Mouse (Mus musculus) kidney, embryonic 14.5 days (tissue): ENCODE measurements around the gene Sap18b. TPM values are rescaled to one million over a fixed set of nuclear protein-coding genes. Genes with fewer than 3 reads are reported as not detected.
A peak's percentile ranks its signal among the peaks of the same experiment; 100 is the strongest.

Source experiments
- ATAC-seq: fragments of 200-750 bp; cut with Nextera tagmentation; 2 replicates; pipeline ENCODE4 v1.8.0; 2017; ENCODE audit warnings: moderate number of reproducible peaks, mild to moderate bottlenecking, moderate TSS enrichment, moderate library complexity; ENCODE audit not compliant: low FRiP score, low TSS enrichment
- H3K27ac ChIP-seq: fragments of 300-500 bp; sonication (generic); 2 replicates; pipeline ENCODE4 v1.5.1; 2014; ENCODE audit warnings: low read depth, mild to moderate bottlenecking, low read length, moderate library complexity, mixed read lengths
- H3K27me3 ChIP-seq: fragments of 300-500 bp; sonication (generic); 2 replicates; pipeline ENCODE4 v1.6.1; 2014; ENCODE audit warnings: mild to moderate bottlenecking, low read length; ENCODE audit not compliant: control insufficient read depth, insufficient read depth
- H3K36me3 ChIP-seq: fragments of 300-500 bp; sonication (generic); 2 replicates; pipeline ENCODE4 v1.6.1; 2014; ENCODE audit warnings: low read length, mixed read lengths; ENCODE audit not compliant: control insufficient read depth, insufficient read depth
- H3K4me1 ChIP-seq: fragments of 300-500 bp; sonication (generic); 2 replicates; pipeline ENCODE4 v1.6.1; 2014; ENCODE audit warnings: low read length, mixed read lengths; ENCODE audit not compliant: control insufficient read depth, insufficient read depth
- H3K4me2 ChIP-seq: fragments of 300-500 bp; sonication (generic); replicated peaks from 2 replicates; pipeline ENCODE4 v1.6.1; 2014; ENCODE audit warnings: low read depth, mild to moderate bottlenecking, low read length
- H3K4me3 ChIP-seq: fragments of 300-500 bp; sonication (generic); 2 replicates; pipeline ENCODE4 v1.5.1; 2014; ENCODE audit warnings: mild to moderate bottlenecking, low read length
- H3K9ac ChIP-seq: fragments of 300-500 bp; sonication (generic); 2 replicates; pipeline ENCODE4 v1.6.1; 2014; ENCODE audit warnings: low read depth, mild to moderate bottlenecking, low read length, moderate library complexity
- H3K9me3 ChIP-seq: fragments of 300-500 bp; sonication (generic); 2 replicates; pipeline ENCODE4 v1.6.1; 2016; ENCODE audit warnings: low read length; ENCODE audit not compliant: control insufficient read depth
- WGBS: fragments of 180-500 bp; shearing (Covaris S2); extraction: QIAGEN DNeasy Blood & Tissue Kit; methylation state at CpG from one replicate; pipeline ENCODE4 v1.1.7; 2014; 5-methylcytosine and 5-hydroxymethylcytosine counted together
- polyA plus RNA-seq: library from polyadenylated mRNA; unstranded; fragments of >200 nt; fragmentation: Nextera tagmentation; extraction: Ambion mirVana; gene quantifications from 2 replicates; pipeline ENCODE4 v1.2.1, GENCODE M21; 2014

Gene Sap18b
- polyA plus RNA-seq, 1 experiment from 2014 or later = 359 TPM

DNA sequence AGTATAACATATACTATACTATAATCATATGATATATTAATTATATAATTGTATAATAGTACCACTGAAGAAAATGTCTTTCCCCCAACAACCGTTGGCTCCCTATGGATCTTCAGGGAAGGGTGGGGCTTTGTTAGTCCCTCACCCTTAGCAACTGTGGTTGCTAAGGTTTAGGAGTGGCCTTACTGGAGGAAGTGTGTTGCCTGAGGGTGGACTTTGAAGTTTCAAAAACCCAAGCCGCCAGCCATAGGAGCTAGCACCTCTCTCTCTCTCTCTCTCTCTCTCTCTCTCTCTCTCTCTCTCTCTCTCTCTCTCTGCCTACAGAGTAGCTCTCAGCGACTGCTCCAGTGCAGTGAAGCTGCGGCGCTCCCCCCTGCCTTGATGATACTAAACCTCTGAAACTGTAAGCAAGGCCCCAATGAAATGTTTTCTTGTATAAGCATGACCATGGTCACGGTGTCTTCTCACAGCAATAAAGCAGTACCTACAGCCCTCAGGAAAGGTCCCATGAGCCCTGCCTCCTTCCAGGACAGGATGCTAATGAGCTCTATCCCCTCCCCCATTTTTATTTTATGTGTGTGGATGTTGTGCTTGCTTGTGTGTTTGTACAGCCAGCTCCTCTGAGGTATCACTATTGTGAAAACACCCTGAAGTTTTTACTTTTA is 9.0 kb upstream of the Sap18b start:
- Histone ChIP-seq H3K4me3 (no peak overlapping the region), H3K27ac (no peak overlapping the region), H3K36me3 (no peaks in the 10 kb centered on the region), H3K4me1 (no peaks in the 10 kb centered on the region), H3K27me3 (no peaks in the 10 kb centered on the region), H3K9ac (no peak overlapping the region), H3K9me3 (no peaks in the 10 kb centered on the region), H3K4me2 (no peak overlapping the region)
- ATAC-seq = no peak
- WGBS = 28% methylated on average over 6 of the region's 6 CpGs

DNA sequence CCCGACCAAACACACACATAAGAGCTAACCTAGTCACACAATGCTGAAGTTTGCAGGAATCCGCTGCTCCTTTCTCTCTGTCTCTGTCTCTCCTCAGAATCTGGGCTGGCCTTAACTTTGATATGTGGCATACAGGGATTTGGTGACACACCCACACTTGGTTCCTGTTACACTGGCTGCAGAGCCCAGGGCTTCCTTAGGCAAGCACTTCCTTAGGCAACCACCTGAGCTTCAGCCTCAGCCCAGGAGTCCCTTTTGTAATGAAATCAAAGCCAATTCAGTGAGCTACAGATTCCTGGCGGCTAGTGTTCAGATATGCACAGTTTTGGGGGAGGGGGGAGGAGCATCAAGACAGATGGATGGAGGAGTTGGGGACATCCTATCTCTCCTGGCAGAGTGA is 7.5 kb upstream of the Sap18b start:
- Histone ChIP-seq H3K9me3 (no peaks in the 10 kb centered on the region), H3K36me3 (no peaks in the 10 kb centered on the region), H3K27ac (no peak overlapping the region), H3K27me3 (no peaks in the 10 kb centered on the region), H3K4me1 (no peaks in the 10 kb centered on the region), H3K9ac (no peak overlapping the region), H3K4me3 (no peak overlapping the region), H3K4me2 (no peak overlapping the region)
- whole genome bisulfite sequencing = 64% methylated on average over 3 of the region's 3 CpGs
- no peak for ATAC-seq

DNA sequence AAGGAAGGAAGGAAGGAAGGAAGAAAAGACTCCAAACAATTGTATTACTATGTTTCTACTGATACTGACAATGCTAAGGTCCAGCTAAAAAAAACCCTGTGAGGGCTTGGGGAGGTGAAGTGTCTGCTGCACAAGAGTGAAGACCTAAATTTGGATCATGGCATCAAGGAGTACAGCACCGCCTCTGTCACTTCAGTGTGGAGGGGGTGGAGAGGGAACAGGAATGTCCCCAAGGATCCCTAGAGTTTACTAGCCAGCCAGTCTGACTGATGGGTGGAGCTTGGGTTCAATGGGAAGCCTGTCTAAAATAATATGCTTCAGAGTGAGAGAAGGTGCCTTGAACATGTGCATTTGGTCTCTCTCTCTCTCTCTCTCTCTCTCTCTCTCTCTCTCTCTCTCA is 6.9 kb upstream of the Sap18b start:
- H3K9ac ChIP-seq = no peak overlapping the region
- H3K4me1 ChIP-seq = no peaks in the 10 kb centered on the region
- H3K4me2 ChIP-seq = no peak overlapping the region
- H3K27ac ChIP-seq = no peak overlapping the region
- no peaks in the 10 kb centered on the region for H3K27me3 ChIP-seq
- no peaks in the 10 kb centered on the region for H3K36me3 ChIP-seq
- H3K9me3 ChIP-seq = no peaks in the 10 kb centered on the region
- ATAC-seq = no peak
- WGBS = 36% methylated on average over 1 of the region's 1 CpGs
- no peak overlapping the region for H3K4me3 ChIP-seq

DNA sequence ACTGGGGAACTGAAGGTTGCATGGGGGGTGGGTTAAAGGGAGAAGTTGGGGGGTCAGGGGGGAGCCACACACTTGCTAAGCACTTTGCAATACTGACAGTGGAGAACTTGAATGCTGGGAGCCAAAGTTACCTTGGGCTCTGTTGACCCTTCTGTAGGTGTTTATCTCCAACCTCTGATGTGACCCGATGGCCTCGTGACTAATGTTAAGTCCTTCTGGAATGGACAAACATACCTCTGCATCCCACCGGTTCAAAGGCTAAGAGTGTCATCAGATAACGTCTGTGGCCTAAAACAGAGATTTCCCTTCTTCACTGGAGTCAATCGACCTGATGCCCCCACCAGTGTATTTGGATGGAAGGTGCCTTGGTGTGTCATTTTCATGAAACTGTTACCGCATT is 3.9 kb upstream of the Sap18b start:
- Histone ChIP-seq H3K27me3 (no peaks in the 10 kb centered on the region), H3K27ac (no peak overlapping the region), H3K4me3 (no peak overlapping the region), H3K4me2 (no peak overlapping the region), H3K9ac (no peak overlapping the region), H3K4me1 (no peaks in the 10 kb centered on the region), H3K36me3 (no peaks in the 10 kb centered on the region), H3K9me3 (no peaks in the 10 kb centered on the region)
- 89% methylated on average over 6 of the region's 6 CpGs for WGBS
- no peak for ATAC-seq

DNA sequence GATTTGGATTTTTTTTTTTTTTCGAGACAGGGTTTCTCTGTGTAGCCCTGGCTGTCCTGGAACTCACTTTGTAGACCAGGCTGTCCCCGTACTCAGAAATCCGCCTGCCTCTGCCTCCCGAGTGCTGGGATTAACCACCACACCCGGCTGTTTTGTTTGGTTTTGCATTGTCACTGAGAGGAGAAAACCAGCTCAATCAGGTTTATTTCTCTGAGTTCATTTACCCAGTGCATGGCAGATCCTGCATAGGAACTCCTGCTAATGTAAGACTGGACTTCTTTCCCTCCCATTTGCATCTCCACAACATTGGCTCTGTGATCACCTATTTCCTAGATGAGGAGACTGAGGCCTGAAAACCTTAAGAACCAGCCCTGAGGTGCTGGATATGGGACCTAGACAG is 3.0 kb upstream of the Sap18b start:
- Histone ChIP-seq H3K4me2 (no peak overlapping the region), H3K4me3 (no peak overlapping the region), H3K27me3 (no peaks in the 10 kb centered on the region), H3K27ac (no peak overlapping the region), H3K4me1 (no peaks in the 10 kb centered on the region), H3K36me3 (no peaks in the 10 kb centered on the region), H3K9me3 (no peaks in the 10 kb centered on the region), H3K9ac (no peak overlapping the region)
- WGBS = 83% methylated on average over 5 of the region's 5 CpGs
- no peak for ATAC-seq

DNA sequence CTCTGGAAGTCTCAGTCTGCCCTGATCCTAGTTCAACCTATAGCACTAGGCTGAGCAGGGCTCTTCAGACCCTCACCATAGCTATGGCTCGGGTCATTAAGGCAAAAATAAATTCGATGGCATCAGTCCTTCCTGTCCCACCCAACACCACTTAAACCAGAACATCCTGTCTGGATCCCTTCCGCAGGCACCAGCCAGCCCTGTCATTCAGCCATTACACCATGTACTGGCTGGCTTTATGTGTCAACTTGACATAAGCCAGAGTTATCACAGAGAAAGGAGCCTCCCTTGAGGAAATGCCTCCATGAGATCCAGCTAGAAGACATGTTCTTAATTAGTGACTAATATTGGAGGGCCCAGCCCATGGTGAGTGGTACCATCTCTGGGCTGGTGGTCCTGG is 2.4 kb upstream of the Sap18b start:
- no peak overlapping the region for H3K27ac ChIP-seq
- H3K27me3 ChIP-seq = no peaks in the 10 kb centered on the region
- no peaks in the 10 kb centered on the region for H3K4me1 ChIP-seq
- WGBS = 80% methylated on average over 3 of the region's 3 CpGs
- no peak overlapping the region for H3K9ac ChIP-seq
- no peak overlapping the region for H3K4me3 ChIP-seq
- ATAC-seq = no peak
- H3K9me3 ChIP-seq = no peaks in the 10 kb centered on the region
- H3K4me2 ChIP-seq = no peak overlapping the region
- H3K36me3 ChIP-seq = no peaks in the 10 kb centered on the region

DNA sequence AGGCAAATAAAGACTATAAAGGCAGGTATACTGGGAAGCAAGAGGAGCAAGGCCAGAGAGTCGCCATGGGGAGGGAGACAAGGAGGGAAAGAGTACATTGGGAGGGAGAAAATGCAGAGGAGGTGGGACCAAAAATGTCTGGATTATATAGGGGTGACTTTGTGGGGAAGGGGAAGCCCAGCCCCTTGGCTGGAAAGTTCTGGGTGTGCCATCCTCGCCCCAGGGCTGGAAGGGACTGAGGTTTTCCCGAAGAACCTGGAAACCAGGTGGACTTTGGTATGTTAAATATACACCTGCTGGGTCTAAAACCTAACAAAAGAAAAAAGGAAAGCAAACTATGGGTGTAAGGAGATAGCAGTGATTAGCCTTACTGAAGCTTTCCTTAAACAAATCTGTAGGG is 5.0 kb downstream of the Sap18b start:
- H3K9me3 ChIP-seq = no peaks in the 10 kb centered on the region
- 77% methylated on average over 3 of the region's 3 CpGs for WGBS
- H3K4me3 ChIP-seq = no peak overlapping the region
- H3K27me3 ChIP-seq = no peaks in the 10 kb centered on the region
- ATAC-seq = no peak
- H3K27ac ChIP-seq = no peak overlapping the region
- no peak overlapping the region for H3K9ac ChIP-seq
- H3K4me1 ChIP-seq = peaks cover 3% of the 10 kb centered on the region; the same call in 1 of the 2 replicates
- H3K36me3 ChIP-seq = no peaks in the 10 kb centered on the region
- no peak overlapping the region for H3K4me2 ChIP-seq

DNA sequence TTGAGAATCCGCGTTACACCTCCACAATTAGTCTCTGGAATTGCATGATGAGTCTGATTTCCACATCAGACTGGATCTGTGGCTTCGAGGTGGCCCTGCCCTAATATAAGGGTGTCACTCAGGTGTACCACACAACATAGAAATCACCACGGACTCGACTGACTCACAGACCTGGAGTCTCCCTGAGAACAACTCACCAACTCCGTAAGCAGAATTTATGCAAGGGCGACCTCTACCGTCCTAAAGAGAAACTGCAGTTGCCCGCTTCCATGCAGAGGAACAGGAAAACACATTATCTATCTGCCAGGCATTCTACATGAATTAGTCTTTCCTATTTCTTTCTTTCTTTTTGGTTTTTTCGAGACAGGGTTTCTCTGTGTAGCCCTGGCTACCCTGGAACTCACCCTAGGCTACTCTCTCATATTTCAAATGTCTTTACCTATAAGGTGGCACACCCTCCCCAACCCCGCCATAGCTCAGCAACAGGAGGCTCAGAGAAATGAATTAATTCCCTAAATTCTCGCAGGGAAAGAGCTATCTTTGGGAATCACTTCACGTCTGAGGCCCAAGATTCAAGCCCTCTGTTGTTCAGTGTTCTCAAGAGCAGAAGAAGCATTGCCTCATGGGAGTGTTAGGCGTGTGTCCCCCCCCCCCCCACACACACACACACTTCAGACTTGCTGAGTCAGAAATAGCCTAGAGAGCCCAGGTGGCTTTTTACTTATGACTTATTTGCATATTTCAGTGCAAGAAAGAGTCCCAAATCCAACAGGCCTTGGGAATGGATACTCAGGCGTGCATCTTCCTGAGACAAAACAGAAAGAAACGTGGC is 7.7 kb downstream of the Sap18b start:
- WGBS = 16% methylated on average over 16 of the region's 16 CpGs
- Histone ChIP-seq H3K4me1 (peaks cover 3% of the 10 kb centered on the region; the same call in 1 of the 2 replicates), H3K36me3 (peaks cover 6% of the 10 kb centered on the region; the same call in 1 of the 2 replicates), H3K27me3 (no peaks in the 10 kb centered on the region), H3K27ac (no peak overlapping the region), H3K4me2 (peak overlapping the region; percentile 40), H3K4me3 (peak overlapping the region; percentile 29), H3K9me3 (no peaks in the 10 kb centered on the region), H3K9ac (peak overlapping the region; percentile 42; the same call in 1 of the 2 replicates)
- peak; percentile 73 for ATAC-seq

DNA sequence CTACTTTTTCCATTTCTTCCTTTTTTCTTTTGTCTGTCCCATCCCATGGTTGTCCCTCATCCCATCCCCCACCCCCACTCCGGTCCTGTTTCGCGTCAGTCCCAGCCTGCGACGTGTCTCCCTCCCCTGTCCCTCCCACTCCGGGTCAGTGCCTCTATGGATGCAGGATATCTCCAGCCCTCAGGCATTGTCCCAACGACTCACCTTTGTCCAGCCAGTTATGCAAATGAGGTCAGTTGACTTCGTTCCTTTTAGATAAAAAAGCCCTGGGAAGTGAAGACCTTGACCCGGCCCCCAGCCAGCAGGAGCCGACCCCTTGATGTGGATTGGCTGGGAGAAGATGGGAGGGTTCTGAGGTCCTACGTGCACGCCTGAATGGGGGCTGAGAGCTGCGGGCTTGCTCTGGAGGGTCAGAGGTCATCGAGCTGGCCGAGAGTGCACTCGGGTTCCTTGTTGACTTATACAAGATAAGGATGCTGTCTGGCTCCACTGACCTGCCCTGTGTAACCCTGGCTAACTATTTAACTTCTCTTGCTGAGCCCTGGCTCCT is 8.4 kb downstream of the Sap18b start:
- WGBS = under 1% methylated on average over 16 of the region's 16 CpGs
- H3K36me3 ChIP-seq = peaks cover 6% of the 10 kb centered on the region; the same call in 1 of the 2 replicates
- peak overlapping the region; percentile 42; the same call in 1 of the 2 replicates for H3K9ac ChIP-seq
- H3K9me3 ChIP-seq = no peaks in the 10 kb centered on the region
- no peak overlapping the region for H3K27ac ChIP-seq
- peak overlapping the region; percentile 40 for H3K4me2 ChIP-seq
- no peaks in the 10 kb centered on the region for H3K27me3 ChIP-seq
- H3K4me3 ChIP-seq = peak overlapping the region; percentile 29
- ATAC-seq = peak; percentile 82
- peaks cover 3% of the 10 kb centered on the region; the same call in 1 of the 2 replicates for H3K4me1 ChIP-seq
